Mouse (Mus musculus) adrenal gland, adult (tissue): ENCODE results near the gene Gnl2.
A peak's percentile ranks its signal among the peaks of the same experiment; 100 is the strongest.

Source experiments
- DNase-seq, 2 experiments: peaks; one replicate each; pipeline ENCODE4 v3.0.0; 2022 to 2023; ENCODE audit warnings: low spot score in 1 of 2; ENCODE audit not compliant: inconsistent age in 2 of 2

Gnl2 gene

DNA sequence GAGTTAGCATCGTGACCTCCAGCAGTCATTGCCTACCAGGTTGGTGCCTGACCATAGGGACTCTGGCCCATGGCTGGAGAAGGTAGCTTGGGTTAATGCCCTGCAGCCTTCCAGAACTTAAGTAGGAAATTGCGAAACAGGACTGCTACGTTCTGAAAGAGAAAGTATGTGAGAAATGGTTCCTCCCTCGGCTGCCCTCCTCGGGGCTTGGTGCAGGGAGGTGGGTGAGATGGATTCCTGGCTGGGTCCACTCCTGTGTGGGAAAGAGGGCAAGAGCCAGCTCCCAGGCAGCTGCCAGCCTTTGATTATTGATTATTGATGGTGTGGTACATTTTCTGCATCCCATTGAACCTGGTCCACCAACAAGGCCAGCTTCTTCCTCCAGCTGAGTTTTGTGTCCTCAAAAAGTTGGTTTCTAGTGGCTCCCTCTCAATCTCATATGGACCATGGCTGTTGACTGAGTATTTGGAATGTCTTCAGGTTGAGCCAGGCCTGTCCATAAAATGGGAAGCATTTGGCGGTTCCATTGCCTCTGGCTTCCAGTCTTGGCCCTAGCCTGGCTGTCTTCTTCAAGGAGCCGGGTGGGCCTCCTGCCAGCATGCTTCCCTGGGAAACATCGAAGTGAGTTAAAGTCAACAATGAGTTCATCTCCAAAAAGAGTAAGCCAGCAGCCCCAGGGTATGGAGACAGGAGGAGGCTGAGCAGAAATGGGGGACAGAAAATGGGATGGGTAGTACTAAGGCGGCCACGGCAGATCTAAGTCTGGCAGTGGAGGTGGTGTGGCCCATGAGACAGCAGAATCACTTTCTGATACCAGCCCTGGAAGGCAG, at the start of gene Gnl2:
Gene Gnl2, plus strand, starts transcription at position 780 of the 830 bp plus-strand sequence.
- peak in 1 of 2 experiments; percentile 41 for DNase-seq

DNA sequence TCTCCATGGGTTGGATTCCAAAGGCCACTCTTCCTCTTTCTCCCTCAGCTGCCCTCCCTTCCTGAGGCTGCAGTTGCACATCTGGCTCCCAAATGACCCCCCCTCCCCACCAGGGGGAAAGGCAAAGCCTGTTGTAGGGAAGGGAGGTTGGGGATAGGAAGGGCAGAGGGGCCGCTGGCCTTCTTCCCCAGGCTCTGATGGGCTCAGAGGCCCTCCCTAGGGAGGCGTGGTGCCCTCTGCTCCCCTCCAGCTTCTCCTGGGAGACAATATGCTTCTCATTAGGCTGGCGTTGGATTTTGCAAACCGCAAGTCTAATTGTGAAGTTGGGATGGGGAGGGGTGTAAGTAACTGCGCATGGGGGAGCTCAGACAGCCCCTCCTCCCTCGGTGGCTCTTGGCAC, 47.7 kb upstream of the Gnl2 start:
- DNase-seq, result no peak

DNA sequence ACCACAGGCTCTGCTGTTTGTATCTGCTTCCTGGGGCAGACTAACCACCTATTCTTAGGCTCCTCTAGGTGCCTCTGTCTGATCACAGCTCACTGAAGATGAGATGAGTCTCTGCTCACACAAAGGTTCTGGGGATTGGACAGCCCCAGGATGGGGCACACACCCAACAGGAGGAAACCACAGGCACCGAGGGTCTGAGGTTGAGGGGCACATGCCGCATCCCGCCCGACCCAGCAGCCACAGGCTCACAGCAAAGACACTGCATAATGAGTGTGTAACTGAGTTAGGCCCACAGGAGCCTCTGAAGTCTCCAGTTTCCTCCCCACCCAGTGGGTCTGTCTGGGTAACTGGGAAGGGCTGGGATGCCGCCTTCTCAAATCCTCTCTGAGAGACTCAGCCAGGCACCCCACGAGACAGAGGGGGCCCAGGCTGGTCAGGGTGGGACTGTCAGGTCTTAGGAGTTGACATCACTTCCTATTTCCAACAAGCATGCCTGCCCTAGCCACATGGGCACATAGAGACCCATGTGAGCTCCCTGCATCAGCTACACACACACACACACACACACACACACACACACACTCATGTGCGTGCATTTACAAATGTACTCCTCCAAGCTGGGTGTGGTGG, 47.1 kb upstream of the Gnl2 start:
- no peak for DNase-seq

DNA sequence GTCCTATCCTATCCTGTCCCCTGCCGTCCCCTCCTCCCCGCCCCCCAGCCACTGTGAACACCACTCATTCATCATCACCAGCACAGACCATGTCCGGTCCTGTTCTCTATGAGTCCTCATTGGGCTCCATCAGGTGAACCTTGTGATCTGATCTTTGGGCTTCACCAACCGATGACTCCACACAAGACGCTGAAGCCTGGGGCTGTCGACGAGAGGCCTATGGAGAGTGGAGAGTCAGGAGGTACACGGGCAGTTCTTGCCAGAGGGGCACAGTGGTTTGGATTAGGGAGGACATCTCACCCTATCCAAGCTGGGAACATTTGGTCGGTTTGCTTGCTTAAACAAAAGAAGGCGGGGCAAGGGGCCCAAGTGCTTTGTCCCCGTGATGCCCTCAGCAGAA, 46.2 kb upstream of the Gnl2 start:
- no peak for DNase-seq

DNA sequence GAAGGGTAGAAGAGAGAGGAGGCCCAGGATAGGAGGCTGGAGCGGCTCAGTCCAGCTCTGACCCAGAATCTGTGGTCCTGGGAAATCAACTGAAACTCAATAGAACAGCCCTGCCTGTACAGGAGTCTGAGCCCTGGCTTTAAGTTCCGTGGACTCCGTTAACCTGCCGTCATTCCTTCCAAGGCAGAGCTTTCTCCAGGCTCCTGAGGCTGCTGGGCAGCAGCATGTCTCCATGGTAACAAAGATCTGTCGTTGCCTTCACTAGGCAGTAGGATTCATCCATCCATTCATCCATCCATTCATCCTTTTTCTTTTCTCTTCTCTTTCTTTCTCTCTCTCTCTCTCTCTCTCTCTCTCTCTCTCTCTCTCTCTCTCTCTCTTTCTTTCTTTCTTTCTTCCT, 45.7 kb upstream of the Gnl2 start:
- DNase-seq, result no peak

DNA sequence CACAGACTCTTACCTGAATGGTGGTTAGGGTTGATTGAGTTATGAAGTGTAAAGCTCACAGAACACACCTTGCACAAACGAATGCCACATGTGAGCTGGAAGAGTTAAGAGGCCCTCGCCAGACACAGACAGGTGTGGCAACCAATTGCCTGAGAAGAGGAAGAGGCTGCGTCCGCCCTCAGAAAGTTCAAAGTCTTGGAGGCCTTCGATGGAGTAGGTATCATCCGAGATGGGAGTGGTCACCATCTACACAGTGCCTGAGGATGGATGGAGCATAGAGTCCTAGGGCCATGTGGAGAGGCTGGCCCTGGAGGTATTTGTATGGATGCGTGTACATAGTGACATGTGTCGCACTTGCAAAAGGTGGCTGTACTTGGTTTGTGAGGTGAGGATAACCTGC, 45.3 kb upstream of the Gnl2 start:
- DNase-seq, result no peak

DNA sequence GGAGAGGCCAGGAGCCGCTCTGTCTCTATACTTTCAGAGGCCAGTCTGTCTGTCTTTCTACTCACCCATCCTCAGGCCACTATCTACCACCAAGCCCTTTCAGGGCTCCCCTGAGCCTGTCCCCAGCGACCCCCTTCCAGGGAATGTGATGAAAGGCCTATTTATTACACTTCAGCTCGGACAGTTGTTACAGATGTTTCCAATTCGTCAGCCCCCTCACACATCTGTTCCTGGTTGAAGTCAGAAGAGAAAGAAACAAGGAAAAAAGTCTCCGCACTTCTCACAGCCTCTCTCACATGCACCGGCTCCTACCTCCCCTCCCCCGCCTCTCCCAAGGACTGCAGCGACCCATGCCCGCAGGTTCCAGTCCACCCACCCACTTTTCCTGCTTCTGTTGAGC, 44.1 kb upstream of the Gnl2 start:
- DNase-seq, result no peak

DNA sequence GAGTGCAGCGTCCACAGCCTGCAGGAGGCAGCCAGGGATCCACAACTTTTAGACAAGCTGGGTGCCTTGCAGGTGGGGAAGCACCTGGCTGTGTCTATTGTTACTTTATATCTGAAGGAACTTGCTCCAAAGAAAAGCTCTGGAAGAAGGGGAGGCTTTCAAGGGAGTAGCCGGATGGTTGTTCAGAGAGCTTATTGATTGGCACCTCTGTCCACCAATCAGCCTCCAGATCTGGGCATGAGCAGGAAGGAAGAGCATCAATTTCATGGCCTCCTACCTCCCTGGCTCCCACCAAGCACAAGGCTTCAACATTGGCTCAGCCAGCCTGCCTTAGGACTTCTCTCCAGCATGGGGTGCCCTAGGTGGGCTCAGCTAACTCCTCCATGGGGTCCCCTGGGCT, 43.1 kb upstream of the Gnl2 start:
- no peak for DNase-seq

DNA sequence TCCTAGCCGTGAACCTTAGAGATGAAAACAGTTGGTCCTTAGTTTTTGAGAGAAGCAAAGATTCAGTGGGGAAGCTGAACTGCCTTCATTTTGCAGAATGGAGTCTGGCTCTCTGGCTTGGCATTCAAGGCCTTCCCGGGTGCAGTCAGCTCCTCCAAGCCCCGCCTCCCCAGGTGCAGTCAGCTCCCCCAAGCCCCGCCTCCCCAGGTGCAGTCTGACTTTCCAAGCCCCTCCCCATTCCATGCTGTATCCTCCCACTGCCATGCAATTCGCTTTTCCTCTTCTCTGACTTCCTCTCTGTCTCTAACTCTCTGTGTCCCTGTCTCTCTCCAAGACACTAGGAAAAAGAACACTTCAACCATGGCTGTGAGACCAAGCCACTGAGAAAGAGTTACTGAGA, 38.2 kb upstream of the Gnl2 start:
- DNase-seq, result no peak

DNA sequence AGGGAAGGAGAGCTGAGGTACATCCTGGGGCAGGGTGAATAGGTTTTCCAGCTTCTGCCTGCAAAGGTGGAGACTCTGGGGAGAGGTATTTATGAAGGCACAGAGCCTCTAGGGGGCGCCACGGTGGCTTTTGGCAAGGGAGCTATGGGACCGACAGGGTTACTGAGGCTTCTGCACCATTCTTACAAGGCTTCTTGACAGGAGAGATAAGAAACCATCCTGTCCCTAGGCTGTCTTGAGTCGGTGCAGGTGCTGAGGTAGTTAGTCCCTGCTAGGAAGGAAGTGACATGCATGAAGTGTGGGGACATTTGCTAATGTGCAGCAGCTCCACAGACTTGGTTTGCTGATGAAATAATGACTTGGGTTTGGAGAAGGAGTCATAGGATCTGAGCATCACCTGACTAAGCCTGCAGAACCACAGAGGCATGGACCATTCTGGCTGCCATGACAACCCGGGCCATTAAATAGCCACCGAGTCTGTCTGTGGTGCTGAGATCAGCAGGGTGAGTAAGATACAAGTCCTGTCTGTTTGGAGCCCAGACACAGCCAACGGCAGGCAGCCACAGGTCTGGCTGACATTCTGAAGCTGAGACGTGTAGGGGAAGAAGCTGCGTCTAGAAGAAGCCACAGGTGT, 32.4 kb upstream of the Gnl2 start:
- DNase-seq, result peak in 1 of 2 experiments; percentile 47

DNA sequence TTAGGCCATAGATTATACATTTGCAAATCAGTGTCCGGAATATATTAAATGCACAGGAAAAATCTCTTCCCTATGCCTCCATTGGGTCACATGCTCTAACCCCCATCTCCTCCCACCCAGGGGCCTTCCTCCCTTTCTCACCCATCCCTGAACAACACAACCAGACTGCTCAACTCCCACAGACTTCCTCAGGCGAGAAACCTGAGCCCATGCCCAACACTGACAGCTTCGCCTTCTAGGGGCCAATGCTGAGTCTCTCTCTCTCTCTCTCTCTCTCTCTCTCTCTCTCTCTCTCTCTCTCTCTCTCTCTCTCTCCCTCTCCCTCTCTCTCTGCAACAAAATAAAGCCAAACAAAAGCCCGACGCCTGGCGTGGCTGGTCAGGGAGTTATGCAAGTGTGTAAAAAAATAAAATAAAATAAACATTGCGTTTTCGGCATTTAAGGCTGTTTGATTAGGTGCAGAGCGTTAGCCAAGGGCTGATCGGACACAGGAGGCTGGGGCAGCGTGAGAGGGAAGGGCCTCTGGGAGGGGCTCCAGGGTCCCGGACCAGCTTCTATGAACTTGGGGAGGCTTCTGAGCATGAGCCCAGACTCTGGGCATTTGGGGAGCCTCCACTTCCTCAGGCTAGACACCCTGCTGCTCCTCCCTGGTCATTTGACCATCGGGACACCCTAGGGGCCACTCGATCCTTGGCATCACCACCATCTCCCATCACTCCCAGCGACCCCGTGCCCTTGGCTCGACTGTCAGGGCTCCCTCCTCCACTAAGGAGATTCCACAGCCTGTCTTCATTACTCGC, 31.3 kb upstream of the Gnl2 start:
- no peak for DNase-seq

DNA sequence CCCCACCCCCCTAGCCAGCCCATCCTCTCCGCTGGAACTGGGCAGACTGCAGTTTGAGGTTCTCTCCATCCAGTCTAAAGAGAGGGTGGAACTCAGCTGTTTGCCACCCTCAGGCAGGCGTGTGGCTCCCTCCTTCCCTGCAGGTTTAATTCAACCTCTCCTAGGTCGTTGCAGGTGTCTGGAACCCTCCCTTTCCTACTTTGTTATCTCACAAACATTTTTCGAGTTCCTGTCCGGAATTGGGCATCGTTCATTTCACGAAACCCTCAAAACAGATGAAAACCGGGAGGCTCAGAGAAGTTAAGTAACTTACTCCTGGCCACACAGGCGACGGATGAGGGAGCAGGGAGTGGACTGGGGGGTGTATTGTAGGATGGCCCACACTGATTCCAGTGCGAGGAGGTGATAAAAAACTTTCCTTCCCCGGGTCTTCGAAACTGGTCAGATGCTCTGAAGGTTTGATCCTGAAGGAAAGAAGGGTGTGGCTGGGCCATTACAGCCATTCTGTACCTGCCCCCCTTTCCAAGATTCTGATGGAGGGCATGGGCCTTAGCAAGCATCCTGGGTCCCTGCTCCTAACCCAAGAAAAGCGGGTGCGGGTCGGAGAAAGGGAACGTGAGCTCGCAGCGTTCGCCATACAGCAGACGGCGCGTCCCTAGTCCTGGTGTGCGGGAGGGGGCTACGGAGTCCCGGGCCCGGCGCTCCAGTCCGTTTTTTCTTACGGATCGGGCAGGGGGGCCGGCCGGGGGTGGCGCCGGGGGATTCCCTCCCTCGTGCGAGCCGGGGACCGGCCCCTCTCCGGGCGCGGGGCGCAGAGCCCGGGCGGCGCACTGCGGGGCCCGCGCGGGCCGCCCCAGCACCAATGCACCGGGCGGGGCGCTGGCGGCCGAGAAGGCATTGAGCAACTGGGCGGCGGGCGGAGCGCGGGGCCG, 30.4 kb upstream of the Gnl2 start, which contains the start of gene Rspo1:
Gene Rspo1, plus strand, starts transcription at position 760 of the 932 bp plus-strand sequence.
- DNase-seq, result peak in 1 of 2 experiments; percentile 42

DNA sequence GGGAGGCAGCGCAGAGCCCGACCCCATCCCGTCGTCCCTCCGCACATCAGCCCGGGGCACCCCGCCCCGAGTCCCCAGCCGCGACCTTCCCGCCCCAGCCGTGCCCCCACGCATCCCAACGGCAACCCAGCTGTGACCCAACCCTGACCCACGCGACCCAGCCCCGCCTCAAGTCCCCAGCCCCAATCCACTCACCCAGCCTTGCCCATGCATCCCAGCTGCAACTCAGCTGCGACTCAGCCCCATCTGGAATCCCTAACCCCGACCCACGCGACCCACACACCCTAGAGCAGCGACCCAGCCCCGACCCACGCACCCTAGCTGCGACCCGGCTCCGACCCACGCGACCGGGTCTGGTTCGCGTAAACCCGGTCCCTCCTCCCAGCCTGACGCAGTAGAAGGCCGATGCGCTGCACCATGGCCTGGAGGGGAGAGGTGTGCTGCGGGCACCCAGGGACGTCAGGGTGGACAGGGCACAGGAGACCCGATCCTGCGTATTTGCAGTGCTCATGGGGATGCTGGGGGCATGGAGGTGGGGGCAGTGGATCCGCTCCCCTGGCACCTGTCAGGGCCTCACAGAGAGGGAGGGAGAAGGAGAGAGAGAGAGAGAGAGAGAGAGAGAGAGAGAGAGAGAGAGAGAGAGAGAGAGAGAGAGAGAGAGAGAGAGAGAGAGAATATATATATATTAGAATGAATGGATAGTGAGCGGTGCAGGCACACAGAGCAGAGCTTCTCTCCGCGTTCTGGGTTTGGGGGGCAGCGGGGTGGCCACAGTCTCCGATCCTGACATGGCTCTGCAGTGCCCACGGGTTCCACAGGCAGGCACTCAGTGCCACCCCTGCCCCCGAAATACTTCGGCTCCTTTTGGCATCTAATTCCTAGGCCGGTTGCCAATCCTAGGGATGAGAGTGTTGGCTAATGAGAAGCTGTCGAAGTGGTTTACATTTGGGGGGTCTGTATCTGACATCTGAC, 29.4 kb upstream of the Gnl2 start:
- DNase-seq, result peak in 1 of 2 experiments; percentile 29

DNA sequence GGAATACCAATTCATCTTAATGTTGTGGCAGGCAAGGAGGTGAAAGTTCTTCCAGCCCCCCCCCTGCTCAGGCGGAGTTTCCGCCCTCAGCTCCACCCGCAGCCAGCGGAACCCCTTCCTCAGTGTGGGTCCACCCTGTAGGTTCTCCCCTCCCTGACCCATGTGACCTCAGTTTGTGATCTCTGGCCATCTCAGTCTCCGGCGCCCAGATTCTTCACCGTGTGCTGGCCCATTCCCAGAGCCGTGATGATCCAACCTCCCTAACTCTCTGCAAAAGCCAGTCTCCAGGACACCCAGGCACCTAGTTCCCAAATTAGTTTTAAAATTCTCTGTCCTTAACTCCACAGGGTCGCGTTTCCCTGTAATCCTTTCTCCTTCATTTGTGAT, 28.7 kb upstream of the Gnl2 start:
- no peak for DNase-seq

DNA sequence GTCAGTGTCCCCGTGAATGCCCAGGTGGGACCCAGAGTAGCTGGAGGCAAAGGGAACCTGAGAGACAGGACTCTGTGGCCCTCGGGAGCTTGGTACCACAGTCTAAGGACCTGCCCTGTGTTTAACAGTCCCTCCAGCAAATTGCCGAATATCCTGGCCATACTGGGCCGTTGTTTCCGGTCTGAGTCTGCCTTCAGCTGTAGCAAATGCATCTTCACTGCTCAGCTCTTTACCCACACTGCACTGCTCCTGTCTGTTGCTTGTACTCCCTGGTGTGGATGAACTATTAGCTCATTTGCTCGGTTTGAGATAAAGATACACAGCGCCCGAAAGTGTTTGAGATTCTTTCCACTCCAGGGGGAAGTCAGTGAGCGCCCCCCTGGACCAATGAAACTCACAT, 28.0 kb upstream of the Gnl2 start:
- DNase-seq, result no peak

DNA sequence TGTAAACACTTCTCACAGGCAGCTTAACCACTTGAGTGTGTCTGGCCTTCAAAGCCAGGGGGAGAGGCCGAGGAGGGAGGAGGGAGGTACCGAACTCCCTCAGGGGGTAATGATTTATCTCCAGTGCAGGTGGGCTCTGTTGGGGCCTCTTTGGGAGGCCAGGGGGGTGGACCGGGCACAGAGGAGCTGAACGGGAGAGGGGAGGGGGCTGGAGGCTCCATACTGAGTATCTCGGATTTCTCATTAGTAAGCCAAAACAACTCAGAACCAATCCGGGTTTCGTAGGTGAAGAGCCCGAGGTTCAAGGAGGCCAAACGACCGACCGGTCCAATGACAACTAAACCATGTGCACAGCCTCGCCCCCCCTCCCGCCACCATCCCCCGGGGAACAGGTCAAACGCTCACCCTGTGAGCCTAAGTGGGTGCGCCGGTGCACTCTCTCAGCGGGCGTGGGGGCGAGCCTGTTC, 26.6 kb upstream of the Gnl2 start:
- no peak for DNase-seq

DNA sequence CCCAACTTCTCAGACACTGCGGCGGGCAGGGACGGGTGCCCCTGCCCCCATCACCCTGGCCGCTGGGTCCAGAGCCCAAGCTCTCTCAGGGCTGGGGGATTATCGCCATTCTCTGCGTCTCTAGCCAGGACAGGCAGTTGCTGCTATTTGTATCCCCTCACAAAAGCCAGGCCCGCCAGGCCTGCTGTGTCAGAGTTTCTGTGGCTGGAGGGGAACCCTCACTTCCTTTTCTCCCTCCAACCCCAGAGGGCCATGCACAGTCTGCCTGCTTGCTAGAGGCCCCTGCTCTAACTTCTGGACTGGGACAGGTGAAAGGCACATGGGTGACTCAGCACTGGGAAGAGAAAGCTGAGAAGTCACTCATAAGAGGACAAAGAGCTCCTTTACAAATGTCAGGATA, 26.1 kb upstream of the Gnl2 start:
- DNase-seq, result no peak

DNA sequence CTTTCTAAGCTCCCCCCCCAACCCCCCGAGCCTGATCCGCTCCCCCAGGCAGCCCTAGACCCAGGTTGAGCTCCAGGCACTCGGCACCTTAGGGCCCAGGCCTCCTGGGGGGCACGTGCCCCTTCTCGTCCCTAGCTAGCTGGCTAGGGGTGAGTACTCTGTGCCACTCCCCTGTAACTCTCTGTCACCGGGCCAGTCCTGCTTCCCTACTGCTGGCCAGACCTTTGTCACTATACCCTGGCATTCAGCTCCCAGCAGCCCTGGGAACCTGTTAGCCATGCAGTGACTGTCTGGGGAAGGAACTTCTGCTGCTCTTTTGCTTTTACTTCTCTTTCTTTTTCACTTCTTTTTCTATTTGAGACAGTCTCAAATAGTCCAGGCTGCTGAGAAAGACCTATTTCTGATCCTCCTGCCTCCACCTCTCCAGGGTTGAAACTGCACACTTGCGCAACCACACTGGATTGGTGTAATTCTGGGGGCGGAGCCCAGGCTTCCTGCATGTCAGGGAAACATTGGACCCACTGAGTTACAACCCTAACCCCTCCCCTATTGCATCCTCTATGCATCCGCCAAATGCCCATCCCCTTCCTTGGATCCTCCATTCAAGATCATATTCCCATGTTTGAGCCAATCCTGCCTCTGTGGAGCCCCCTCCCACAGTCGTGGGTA, 18.8 kb upstream of the Gnl2 start:
- DNase-seq, result no peak
